10 mouse cellular contexts compared by ENCODE assay signal in genomic region chr6:87778294-87779173, GRCm38 (mm10). TPM values are rescaled to one million over a fixed set of nuclear protein-coding genes. Genes with fewer than 3 reads are reported as not detected.
DNase-seq lines count a peak whose midpoint lies in the region; ATAC-seq and TF ChIP-seq lines count a peak whose summit lies in the region.
"Had no signal": no experiment of that assay in that cellular context is flagged by ENCODE, and none has a peak within 500 bp of the region (broad histone marks: within the 10 kb centered on the region; RNA-seq: fewer than 3 reads in every experiment).

No protein-coding gene starts in this region.

- 85% methylated on average over 11 of the region's 11 CpGs for WGBS in forebrain, embryonic 11.5 days
- WGBS in forebrain, embryonic 12.5 days: 81% methylated on average over 11 of the region's 11 CpGs
- WGBS in stomach, postnatal 0 days: 67% methylated on average over 11 of the region's 11 CpGs

- no peak for TF ChIP-seq CTCF in stomach, postnatal 0 days (IDR thresholded peaks at IDR 0.05; ENCODE audit: low read depth)

- no peaks in the 10 kb centered on the region for H3K4me1 ChIP-seq in forebrain, embryonic 11.5 days (replicated peaks; ENCODE audit: control insufficient read depth, insufficient read depth, low read length)
- H3K4me1 ChIP-seq in forebrain, embryonic 12.5 days: no peaks in the 10 kb centered on the region
- H3K4me1 ChIP-seq in stomach, postnatal 0 days (replicated peaks; ENCODE audit: control insufficient read depth, insufficient read depth): no peaks in the 10 kb centered on the region
- H3K4me1 ChIP-seq: embryonic facial prominence, embryonic 15.5 days had no signal

- ATAC-seq in forebrain, embryonic 11.5 days (replicated peaks; ENCODE audit: low FRiP score): no peak
- ATAC-seq in forebrain, embryonic 12.5 days (ENCODE audit: low FRiP score): no peak
- ATAC-seq in stomach, postnatal 0 days (ENCODE audit: low FRiP score, low TSS enrichment): peak; percentile 45
- ATAC-seq in cerebellum, adult (ENCODE audit: insufficient number of reproducible peaks, low FRiP score, low TSS enrichment): no peak

- H3K4me2 ChIP-seq in forebrain, embryonic 11.5 days (ENCODE audit: low read depth, low read length, severe bottlenecking): no peak overlapping the region
- H3K4me2 ChIP-seq in forebrain, embryonic 12.5 days: no peak overlapping the region
- H3K4me2 ChIP-seq in stomach, postnatal 0 days (replicated peaks; ENCODE audit: low read depth): no peak overlapping the region
- H3K4me2 ChIP-seq: embryonic facial prominence, embryonic 15.5 days had no signal

- no peaks in the 10 kb centered on the region for H3K27me3 ChIP-seq in forebrain, embryonic 11.5 days (ENCODE audit: control insufficient read depth, insufficient read depth, low read length)
- no peaks in the 10 kb centered on the region for H3K27me3 ChIP-seq in forebrain, embryonic 12.5 days
- H3K27me3 ChIP-seq in stomach, postnatal 0 days (ENCODE audit: control insufficient read depth, insufficient read depth, low read length): no peaks in the 10 kb centered on the region
- H3K27me3 ChIP-seq: embryonic facial prominence, embryonic 15.5 days had no signal

- DNase-seq in forebrain, embryonic 11.5 days (ENCODE audit: low spot score): peak; percentile 37
- DNase-seq in urinary bladder, postnatal 4 days (ENCODE audit: low spot score in 2 of 2): peak; percentile 17 to 51
- DNase-seq in urinary bladder, adult 18-20 months (ENCODE audit: low spot score in 2 of 2): no peak
- DNase-seq in kidney, postnatal 14 days: peak; percentile 54
- DNase-seq in stomach, postnatal 0 days (ENCODE audit: low spot score): peak; percentile 15
- DNase-seq in ovary, adult 18-20 months (ENCODE audit: low spot score): no peak
- DNase-seq: layer of hippocampus, adult 9-11 months had no signal

- TF ChIP-seq EP300 in stomach, postnatal 0 days (optimal IDR thresholded peaks at IDR 0.05): no peak

- no peak overlapping the region for H3K9ac ChIP-seq in forebrain, embryonic 11.5 days (ENCODE audit: low read length)
- H3K9ac ChIP-seq in forebrain, embryonic 12.5 days: no peak overlapping the region
- H3K9ac ChIP-seq in stomach, postnatal 0 days (ENCODE audit: low read length): no peak overlapping the region
- H3K9ac ChIP-seq: embryonic facial prominence, embryonic 15.5 days had no signal

- no peak overlapping the region for H3K4me3 ChIP-seq in forebrain, embryonic 11.5 days (ENCODE audit: low read depth, low read length)
- H3K4me3 ChIP-seq in forebrain, embryonic 12.5 days (replicated peaks): no peak overlapping the region
- H3K4me3 ChIP-seq in stomach, postnatal 0 days (ENCODE audit: low read depth, low read length): no peak overlapping the region
- H3K4me3 ChIP-seq: embryonic facial prominence, embryonic 15.5 days had no signal

- no peak overlapping the region for H3K27ac ChIP-seq in forebrain, embryonic 11.5 days (ENCODE audit: low read depth, low read length)
- no peak overlapping the region for H3K27ac ChIP-seq in forebrain, embryonic 12.5 days
- no peak overlapping the region for H3K27ac ChIP-seq in stomach, postnatal 0 days (replicated peaks)
- H3K27ac ChIP-seq: embryonic facial prominence, embryonic 15.5 days had no signal

- H3K36me3 ChIP-seq in forebrain, embryonic 11.5 days (ENCODE audit: control insufficient read depth, insufficient read depth, low read length): no peaks in the 10 kb centered on the region
- H3K36me3 ChIP-seq in forebrain, embryonic 12.5 days (replicated peaks): no peaks in the 10 kb centered on the region
- H3K36me3 ChIP-seq in stomach, postnatal 0 days (ENCODE audit: control insufficient read depth, insufficient read depth, low read length): no peaks in the 10 kb centered on the region
- H3K36me3 ChIP-seq: embryonic facial prominence, embryonic 15.5 days had no signal

- H3K9me3 ChIP-seq in forebrain, embryonic 11.5 days (ENCODE audit: control insufficient read depth, low read length): no peaks in the 10 kb centered on the region
- no peaks in the 10 kb centered on the region for H3K9me3 ChIP-seq in forebrain, embryonic 12.5 days
- H3K9me3 ChIP-seq in stomach, postnatal 0 days (ENCODE audit: control insufficient read depth, low read length): no peaks in the 10 kb centered on the region
- H3K9me3 ChIP-seq: embryonic facial prominence, embryonic 15.5 days had no signal

RNA-seq across cellular contexts. Expression of gene Gp9, which starts 0.7 kb away (rescaled TPM):
- polyA plus RNA-seq in forebrain, embryonic 11.5 days (2014; fragmentation: Nextera tagmentation; extraction: Ambion mirVana): 2.5 and 2.8 TPM in 2 replicates
- polyA plus RNA-seq in forebrain, embryonic 12.5 days (2016; fragmentation: Nextera tagmentation; extraction: Ambion mirVana): 0.88 and 1.00 TPM in 2 replicates
- polyA plus RNA-seq in stomach, postnatal 0 days (2015; fragmentation: Nextera tagmentation; extraction: Ambion mirVana): 0.38 and 0.40 TPM in 2 replicates

RNA-seq across cellular contexts. Expression of gene Rab43, which starts 33.4 kb away (rescaled TPM):
- 9.4 and 9.7 TPM in 2 replicates for polyA plus RNA-seq in forebrain, embryonic 11.5 days (2014; fragmentation: Nextera tagmentation; extraction: Ambion mirVana)
- polyA plus RNA-seq in forebrain, embryonic 12.5 days (2016; fragmentation: Nextera tagmentation; extraction: Ambion mirVana): 7.7 and 9.2 TPM in 2 replicates
- 12.6 and 13.4 TPM in 2 replicates for polyA plus RNA-seq in stomach, postnatal 0 days (2015; fragmentation: Nextera tagmentation; extraction: Ambion mirVana)

RNA-seq across cellular contexts. Expression of gene Efcc1, which starts 47.9 kb away (rescaled TPM):
- 1.5 TPM in 2 replicates for polyA plus RNA-seq in forebrain, embryonic 11.5 days (2014; fragmentation: Nextera tagmentation; extraction: Ambion mirVana)
- 1.6 and 2.0 TPM in 2 replicates for polyA plus RNA-seq in forebrain, embryonic 12.5 days (2016; fragmentation: Nextera tagmentation; extraction: Ambion mirVana)
- polyA plus RNA-seq in stomach, postnatal 0 days (2015; fragmentation: Nextera tagmentation; extraction: Ambion mirVana): 1.1 and 1.4 TPM in 2 replicates

RNA-seq across cellular contexts. Expression of gene Gm45140, which starts 57.1 kb away (rescaled TPM):
- 2.7 and 5.0 TPM in 2 replicates for polyA plus RNA-seq in forebrain, embryonic 11.5 days (2014; fragmentation: Nextera tagmentation; extraction: Ambion mirVana)
- polyA plus RNA-seq in forebrain, embryonic 12.5 days (2016; fragmentation: Nextera tagmentation; extraction: Ambion mirVana): 3.2 and 3.3 TPM in 2 replicates
- 1.3 and 1.9 TPM in 2 replicates for polyA plus RNA-seq in stomach, postnatal 0 days (2015; fragmentation: Nextera tagmentation; extraction: Ambion mirVana)

Comparison
In these comparisons a context has a peak if more than half of its experiments do, and no peak if none do; other contexts are left out.
1. DNase-seq: peak in forebrain, embryonic 11.5 days (single experiment), urinary bladder, postnatal 4 days (2 of 2), kidney, postnatal 14 days (single experiment) and stomach, postnatal 0 days (single experiment); none in urinary bladder, adult 18-20 months (0 of 2) and ovary, adult 18-20 months (single experiment).